Mouse (Mus musculus) mesoderm, embryonic 11.5 days (tissue): ENCODE measurements at regions not wholly inside any gene's neighbourhood (a gene's known extent, or its start where the extent isn't known, plus 50 kb on each side); places are given as distances from the start of the nearest gene placed in this dataset.

ENCODE experiments used
- DNase-seq: peaks from one replicate; pipeline ENCODE4 v3.0.0-alpha.2; 2012; ENCODE audit warnings: low read depth, low spot score

GRCm38 (mm10) chr14:76868831-76869230 lies 167.7 kb upstream of the Ccdc122 start:
- DNase-seq, result no peak

DNA sequence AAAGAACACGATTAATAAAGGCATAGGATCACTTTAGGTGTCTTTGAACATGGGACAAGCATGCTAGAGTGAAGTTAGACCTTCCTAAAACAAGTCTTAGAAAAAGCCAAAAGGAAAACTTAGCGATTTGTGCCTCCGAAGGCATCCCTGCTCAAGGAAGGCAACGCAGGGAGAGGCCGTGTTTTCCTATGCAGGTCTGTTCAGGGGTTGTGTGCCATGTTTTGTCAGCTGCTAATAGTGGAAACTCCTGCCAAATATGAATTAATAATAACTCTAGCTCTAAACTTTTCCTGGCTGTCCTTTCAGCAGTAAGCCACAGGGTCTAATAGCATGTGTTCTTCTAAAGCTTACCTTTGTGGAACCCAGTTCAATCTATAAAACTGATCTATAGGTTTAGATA lies 168.4 kb upstream of the Ccdc122 start:
- no peak for DNase-seq

DNA sequence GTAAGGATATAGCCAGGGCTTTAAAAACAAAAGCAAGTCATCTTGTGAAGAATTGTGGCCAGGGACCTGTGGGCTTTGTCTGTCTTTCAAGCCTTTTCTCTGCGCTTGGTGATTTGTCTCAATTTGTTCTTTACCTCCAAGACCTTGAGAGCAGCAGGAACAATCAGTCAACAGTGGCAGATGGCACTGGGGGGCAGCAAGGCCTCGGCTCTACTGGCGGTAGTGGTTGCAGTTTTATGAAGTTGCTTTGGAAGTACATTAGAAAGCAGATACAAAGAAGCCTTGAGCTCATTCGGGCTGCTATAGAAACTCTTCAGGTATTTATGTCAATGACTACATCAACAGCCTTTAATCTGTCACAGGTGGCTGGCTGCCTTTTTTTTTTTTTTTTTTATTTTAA lies 171.9 kb upstream of the Ccdc122 start:
- no peak for DNase-seq

- DNase-seq, result no peak
Measured at GRCm38 (mm10) chr14:76863035-76863706, 173.4 kb upstream of the Ccdc122 start.

GRCm38 (mm10) chr14:76858396-76858795 lies 178.2 kb upstream of the Ccdc122 start:
- DNase-seq, result no peak

DNA sequence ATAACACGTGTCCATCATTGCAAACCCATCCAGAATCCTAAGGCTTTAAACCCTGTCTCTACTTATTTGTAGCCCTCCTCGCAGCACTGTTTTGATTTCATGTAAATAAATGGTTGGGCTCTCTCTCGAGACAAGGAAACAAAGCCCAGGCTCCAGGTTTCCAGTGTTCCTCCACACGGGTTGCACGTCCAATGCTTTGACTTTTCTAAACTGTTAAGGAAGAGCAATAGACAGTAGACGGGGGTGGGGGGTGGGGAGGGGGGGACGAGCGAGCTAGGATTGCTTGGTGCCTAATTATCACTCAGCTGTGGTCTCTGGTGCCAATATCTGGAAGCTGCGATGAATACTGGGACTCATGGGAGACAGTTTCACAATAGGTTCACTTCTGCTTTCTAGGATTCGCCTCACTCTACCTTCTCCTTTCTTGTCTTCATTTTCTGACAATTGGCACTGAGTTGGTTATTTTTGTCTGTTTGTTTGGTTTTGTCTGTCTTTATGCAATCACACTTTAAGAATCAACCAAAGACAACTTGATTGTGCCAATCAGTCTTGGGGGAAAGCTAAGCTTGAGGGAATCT lies 179.3 kb upstream of the Ccdc122 start:
- DNase-seq, result no peak

GRCm38 (mm10) chr14:76856591-76856990 lies 180.0 kb upstream of the Ccdc122 start:
- DNase-seq, result no peak

DNA sequence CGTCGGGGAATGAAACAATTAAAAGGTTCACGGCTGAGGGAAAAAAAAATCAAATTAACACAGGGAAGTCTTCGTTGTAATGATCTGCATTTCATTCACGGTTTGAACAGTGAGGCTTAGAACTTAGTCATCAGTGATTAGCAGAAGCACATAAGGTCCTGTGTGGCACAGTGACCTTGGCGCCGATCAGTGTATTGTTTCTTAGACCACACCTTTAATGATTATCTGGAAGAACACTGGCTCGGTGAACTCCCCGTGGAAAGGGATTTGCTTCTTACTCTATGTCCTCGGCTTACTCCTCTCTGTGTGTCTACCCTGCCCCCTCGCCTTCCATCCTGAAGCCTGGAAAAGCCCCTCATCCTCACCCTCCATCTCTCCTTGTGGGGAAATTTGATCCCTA lies 181.6 kb upstream of the Ccdc122 start:
- DNase-seq, result no peak

DNA sequence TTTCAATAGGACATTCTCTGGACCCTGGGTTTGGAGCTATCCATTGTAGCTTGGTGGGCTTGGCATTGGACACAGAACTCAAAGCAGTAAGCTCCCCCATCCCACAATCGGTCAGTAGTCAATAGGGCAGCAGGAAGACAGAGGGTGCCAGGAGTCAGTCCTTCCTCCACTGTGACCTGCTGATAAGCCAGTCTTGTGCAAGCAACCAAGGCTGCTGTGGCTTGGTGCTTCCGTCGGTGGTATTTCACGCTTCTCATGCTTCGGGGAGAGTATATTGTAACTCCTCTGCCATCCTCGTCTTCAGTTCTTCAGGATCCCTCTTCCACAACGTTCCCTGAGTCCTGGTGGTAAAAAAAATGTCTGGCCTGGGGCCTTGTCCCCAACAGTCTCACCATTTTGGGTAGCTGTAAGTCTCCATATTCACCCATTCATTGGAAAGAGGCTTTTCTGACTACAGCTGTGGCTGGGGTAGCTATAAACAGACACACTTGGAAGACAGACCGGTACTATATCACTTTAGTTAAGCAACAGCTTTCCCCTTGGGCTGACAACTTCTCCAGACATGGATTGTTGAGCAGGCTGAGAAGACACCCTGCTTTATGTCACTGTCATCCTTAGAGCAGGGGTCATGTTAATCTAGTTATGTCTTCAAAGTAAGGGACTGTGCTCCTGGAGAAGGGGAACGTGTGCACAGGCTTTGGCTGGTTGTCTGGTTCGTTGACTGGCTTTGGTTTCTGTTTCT lies 184.9 kb upstream of the Ccdc122 start:
- DNase-seq, result no peak

GRCm38 (mm10) chr14:76850641-76851040 lies 185.9 kb upstream of the Ccdc122 start:
- DNase-seq, result no peak

- DNase-seq, result no peak
Measured at GRCm38 (mm10) chr14:76850051-76850450, 186.5 kb upstream of the Ccdc122 start.

- DNase-seq, result no peak
Measured at GRCm38 (mm10) chr14:76849636-76850035, 186.9 kb upstream of the Ccdc122 start.

- no peak for DNase-seq
Measured at GRCm38 (mm10) chr14:76849071-76849470, 187.5 kb upstream of the Ccdc122 start.

DNA sequence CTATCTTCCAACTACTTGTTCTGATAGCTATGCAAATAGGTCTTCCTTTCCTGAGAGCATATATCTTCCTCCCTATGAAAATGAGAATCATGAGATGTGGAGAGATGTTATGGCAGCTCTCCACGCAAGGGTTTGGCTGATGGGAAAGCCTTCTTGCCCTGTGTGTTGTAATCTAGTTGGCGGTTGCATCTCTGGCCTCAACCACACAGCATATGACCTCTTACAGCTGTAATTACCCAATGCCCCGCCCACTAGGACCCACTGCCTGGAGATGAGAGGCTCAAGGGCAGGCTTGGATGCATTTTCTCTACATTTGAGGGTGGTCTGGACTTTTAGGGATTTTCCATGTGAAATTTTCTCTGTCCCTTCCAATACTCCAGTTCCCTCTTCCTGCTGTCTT lies 190.9 kb upstream of the Ccdc122 start:
- DNase-seq, result no peak

GRCm38 (mm10) chr14:76844717-76845116 lies 191.9 kb upstream of the Ccdc122 start:
- no peak for DNase-seq

- DNase-seq, result no peak
Measured at GRCm38 (mm10) chr14:76837583-76838220, 198.9 kb upstream of the Ccdc122 start.

GRCm38 (mm10) chr14:76836926-76837516 lies 199.6 kb upstream of the Ccdc122 start:
- DNase-seq, result no peak

- DNase-seq, result no peak
Measured at GRCm38 (mm10) chr14:76836271-76836670, 200.3 kb upstream of the Ccdc122 start.

DNA sequence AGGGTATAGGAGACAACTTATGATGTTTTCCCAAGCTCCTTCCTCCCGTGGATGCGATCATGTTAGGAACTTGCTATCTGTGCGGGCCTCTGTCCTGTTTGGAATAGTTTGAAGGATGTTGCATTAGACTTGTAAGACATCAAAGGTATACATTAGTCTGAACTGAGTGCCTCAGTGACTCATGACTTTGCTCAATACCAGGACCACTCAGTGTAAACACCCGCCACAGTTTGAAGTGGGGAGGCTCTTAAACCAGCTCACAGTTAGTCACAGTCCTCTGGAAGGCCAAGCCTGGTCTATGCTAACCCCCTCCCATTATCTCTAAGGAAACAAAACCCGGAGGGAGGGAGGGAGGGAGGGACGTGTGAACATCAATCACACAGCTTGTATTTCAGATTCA lies 202.5 kb upstream of the Ccdc122 start:
- no peak for DNase-seq

GRCm38 (mm10) chr14:76829161-76829510 lies 207.4 kb upstream of the Ccdc122 start:
- no peak for DNase-seq

DNA sequence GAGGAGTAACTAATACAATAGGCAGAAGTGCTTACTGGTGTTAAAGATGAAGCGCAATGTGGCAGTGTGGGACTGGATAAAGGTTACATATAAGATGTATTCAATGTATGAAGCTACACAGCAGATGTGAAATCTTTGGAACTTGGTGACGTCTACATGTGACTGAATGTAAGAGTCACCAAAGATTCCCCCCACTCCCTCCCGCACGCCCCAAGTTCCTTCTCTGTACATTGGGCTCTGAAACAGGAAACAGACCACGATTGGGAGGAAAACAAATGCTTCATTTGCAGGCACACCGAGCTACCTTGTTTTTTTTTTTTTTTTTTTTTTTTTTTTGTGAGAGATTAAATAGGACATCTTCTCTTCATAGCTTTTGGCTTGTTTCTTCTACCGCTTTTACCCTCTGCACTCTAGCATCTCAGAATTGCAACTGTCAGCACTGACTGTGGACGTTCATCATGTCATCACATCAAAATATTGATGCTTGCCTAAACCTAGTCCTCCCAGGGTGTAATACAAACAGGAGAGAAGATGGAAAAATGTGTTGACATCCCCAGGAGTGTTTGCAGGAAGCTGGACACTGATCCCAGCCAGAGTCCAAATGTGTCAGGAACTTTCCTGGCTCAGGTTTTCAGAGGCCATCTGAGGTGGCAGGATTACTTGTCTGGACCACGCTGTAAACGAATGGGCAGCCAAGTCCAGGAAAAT lies 208.0 kb upstream of the Ccdc122 start:
- DNase-seq, result no peak

GRCm38 (mm10) chr14:76824066-76824465 lies 212.5 kb upstream of the Ccdc122 start:
- no peak for DNase-seq
